Mouse (Mus musculus) erythroblast, embryonic 14.5 days (primary cell): ENCODE results near the gene Ccnd2.

Source experiments
- GATA1 ChIP-seq: IDR thresholded peaks from 2 replicates; pipeline ENCODE4 v1.6.1; 2012; ENCODE audit warnings: low read length, inconsistent platforms, mixed read lengths
- TAL1 ChIP-seq: IDR thresholded peaks from 3 replicates; pipeline ENCODE4 v1.6.1; 2012; ENCODE audit warnings: low read length, inconsistent platforms, mixed read lengths

DNA sequence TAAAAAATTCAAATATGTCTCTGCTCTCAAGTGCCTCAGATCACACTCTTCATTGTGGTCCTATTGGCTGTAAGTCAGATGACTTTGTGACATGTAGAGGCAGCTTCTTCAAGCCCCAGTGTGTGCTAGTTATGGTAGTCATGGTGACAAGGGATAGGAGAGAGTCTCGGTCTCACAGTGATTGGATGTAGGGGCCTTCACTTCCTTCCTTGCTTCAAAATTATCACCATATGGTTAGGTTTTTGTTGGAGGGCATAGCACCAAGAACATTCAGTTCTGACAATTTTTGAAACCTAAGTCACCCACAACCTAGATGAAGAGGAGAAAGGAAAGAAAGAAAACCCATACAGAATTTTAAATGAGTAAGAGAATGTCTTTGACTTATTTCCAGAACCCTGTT is 5.3 kb upstream of the Ccnd2 start:
- TF ChIP-seq TAL1 (no peak), GATA1 (no peak)
